Mouse (Mus musculus) heart, adult 8-10 months (tissue): ENCODE data around the gene Inpp1. TPM values are rescaled to one million over a fixed set of nuclear protein-coding genes. Genes with fewer than 3 reads are reported as not detected.

Experiments used
- DNase-seq: peaks from one replicate; pipeline ENCODE4 v3.0.0; 2022; ENCODE audit warnings: low spot score
- total RNA-seq, 4 experiments: library from RNA; stranded (reverse); gene quantifications; 2 replicates each; pipeline ENCODE4 v1.2.4; 2022

Inpp1 gene
- 10 to 100 TPM; 11.8 to 20.0 (median 16.8) TPM for total RNA-seq

- peak; percentile 83 for DNase-seq
Measured at GRCm38 (mm10) chr1:52816910-52817812, at the start of gene Inpp1. TSS of gene Inpp1 (minus strand) at chr1:52817688.

GRCm38 (mm10) chr1:52866007-52866406 lies 48.5 kb upstream of the Inpp1 start:
- no peak for DNase-seq

GRCm38 (mm10) chr1:52864220-52864619 lies 46.7 kb upstream of the Inpp1 start:
- no peak for DNase-seq

- no peak for DNase-seq
Measured at GRCm38 (mm10) chr1:52855904-52856601, 38.6 kb upstream of the Inpp1 start.

GRCm38 (mm10) chr1:52854029-52854428 lies 36.5 kb upstream of the Inpp1 start:
- DNase-seq, result peak; percentile 19

- no peak for DNase-seq
Measured at GRCm38 (mm10) chr1:52849422-52849821, 31.9 kb upstream of the Inpp1 start.

- no peak for DNase-seq
Measured at GRCm38 (mm10) chr1:52846556-52846955, 29.1 kb upstream of the Inpp1 start.

GRCm38 (mm10) chr1:52844782-52845665 lies 27.5 kb upstream of the Inpp1 start, which contains the start of gene Hibch:
TSS of gene Hibch (plus strand) at chr1:52844929.
- peak; percentile 98 for DNase-seq

GRCm38 (mm10) chr1:52844354-52844753 lies 26.9 kb upstream of the Inpp1 start:
- peak; percentile 6 for DNase-seq

- DNase-seq, result no peak
Measured at GRCm38 (mm10) chr1:52839099-52839498, 21.6 kb upstream of the Inpp1 start.

GRCm38 (mm10) chr1:52817813-52818147 lies 292 bp upstream of the Inpp1 start:
- no peak for DNase-seq

- peak; percentile 79 for DNase-seq
Measured at GRCm38 (mm10) chr1:52816232-52816891, 1.1 kb downstream of the Inpp1 start.

- DNase-seq, result no peak
Measured at GRCm38 (mm10) chr1:52808456-52808855, 9.0 kb downstream of the Inpp1 start.

- DNase-seq, result no peak
Measured at GRCm38 (mm10) chr1:52805041-52805440, 12.4 kb downstream of the Inpp1 start.

GRCm38 (mm10) chr1:52802406-52802975 lies 15.0 kb downstream of the Inpp1 start:
- DNase-seq, result no peak

GRCm38 (mm10) chr1:52801651-52802050 lies 15.8 kb downstream of the Inpp1 start:
- DNase-seq, result no peak

- peak; percentile 45 for DNase-seq
Measured at GRCm38 (mm10) chr1:52800340-52800740, 17.1 kb downstream of the Inpp1 start.

- DNase-seq, result no peak
Measured at GRCm38 (mm10) chr1:52799772-52800171, 17.7 kb downstream of the Inpp1 start.

GRCm38 (mm10) chr1:52799056-52799726 lies 18.3 kb downstream of the Inpp1 start:
- peak; percentile 50 for DNase-seq

GRCm38 (mm10) chr1:52795927-52796326 lies 21.6 kb downstream of the Inpp1 start:
- no peak for DNase-seq
